Mouse (Mus musculus): Measurements from ENCODE around the gene Dgcr6.
"Not testable (repeated sequence)": the region's sequence is repeated elsewhere in the genome, so short reads cannot be mapped to it uniquely, and the experiment has no call there.

The Dgcr6 gene

DNA sequence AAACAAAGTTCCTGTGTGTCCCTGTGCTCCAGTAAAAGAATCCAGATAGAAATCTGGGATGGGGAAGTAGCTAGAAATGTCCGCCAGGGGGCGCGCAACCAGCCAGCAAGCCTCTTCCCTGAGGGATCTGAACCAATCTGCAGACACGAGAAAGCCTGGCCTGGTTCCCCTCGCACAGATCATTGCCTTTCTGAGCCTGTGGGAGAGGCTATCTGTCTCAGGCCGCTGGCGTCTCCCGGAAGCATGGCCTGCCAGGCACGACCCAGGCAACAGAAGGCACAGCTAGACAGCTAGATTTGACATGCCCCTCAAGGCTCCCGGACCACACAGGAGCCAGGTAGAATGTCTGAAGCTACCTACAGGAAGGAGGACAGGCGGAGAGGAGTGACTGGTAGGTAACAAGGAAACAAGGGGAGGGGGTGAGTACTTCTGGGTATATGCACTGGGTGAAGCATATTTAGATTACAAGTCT lies at the start of gene Dgcr6:
Gene Dgcr6, plus strand, starts transcription at position 130 of the 472 bp plus-strand sequence.
- peak; percentile 75 for DNase-seq (ENCODE audit: low read depth, low spot score)

DNA sequence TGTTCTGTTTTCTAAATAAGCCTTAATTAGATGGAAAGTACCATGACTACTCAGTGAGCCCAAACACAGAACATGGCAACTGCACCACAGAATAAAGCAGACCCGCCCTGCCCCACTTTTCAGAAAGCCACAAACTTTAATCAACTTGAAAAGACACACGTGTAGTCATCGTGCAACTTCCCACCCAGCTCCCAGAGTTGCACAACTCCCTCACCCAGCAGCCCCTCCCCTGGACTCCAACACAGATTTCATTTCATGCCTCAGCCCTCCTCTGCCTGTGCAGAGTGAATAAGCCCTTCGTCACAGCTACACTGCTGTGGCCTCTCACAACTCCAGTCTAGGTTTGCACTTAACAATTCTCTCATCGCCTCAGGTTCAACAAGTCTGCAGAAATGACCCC lies 48.1 kb upstream of the Dgcr6 start:
- no peak for DNase-seq (ENCODE audit: low read depth, low spot score)

GRCm38 (mm10) chr16:18007083-18007482 lies 45.6 kb upstream of the Dgcr6 start:
- DNase-seq (ENCODE audit: low read depth, low spot score), result no peak

- DNase-seq (ENCODE audit: low read depth, low spot score), result no peak
These were observed 41.6 kb upstream of the Dgcr6 start for GRCm38 (mm10) chr16:18011101-18011500.

DNA sequence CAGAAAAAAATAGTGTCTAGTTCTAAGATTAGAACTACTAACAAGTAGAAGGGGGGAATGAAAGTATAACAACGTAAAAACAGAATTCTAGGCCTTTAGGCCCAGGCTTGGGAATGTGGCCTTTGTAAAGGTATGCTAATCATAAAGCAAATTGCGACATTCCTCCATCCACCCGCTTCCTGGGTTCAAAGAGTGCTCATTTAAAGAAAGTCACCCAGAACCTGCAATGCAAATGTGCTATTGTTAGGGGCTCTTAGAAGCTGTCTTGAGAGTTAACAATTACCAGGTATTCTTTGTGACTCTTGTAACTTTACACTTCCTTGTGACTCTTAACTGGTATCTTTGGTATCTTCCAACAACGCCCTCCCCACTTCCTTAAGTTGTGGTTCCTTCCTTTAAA lies 36.2 kb upstream of the Dgcr6 start:
- not testable (repeated sequence) for DNase-seq (ENCODE audit: low read depth, low spot score)

GRCm38 (mm10) chr16:18022780-18023557 lies 29.7 kb upstream of the Dgcr6 start:
- DNase-seq (ENCODE audit: low read depth, low spot score), result no peak

DNA sequence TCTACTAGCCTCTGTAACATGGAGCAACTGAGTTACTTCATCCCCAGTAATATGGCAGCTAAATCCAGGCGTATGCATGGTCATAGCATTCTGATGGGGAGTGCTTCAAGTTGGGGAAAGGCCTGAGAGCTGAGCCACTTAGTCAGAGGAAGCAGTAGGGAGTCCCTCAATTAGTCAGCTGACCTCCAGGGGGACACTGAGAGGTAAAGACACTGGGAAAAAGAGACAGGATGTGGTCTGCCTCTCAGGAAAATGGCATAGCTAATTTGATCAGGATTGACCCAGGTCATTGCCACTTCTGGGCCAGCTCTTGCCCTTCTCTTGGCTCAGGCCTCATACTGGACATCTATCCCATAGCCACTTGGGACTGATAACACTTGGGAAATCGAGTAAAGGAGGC lies 25.3 kb upstream of the Dgcr6 start:
- no peak for DNase-seq (ENCODE audit: low read depth, low spot score)

GRCm38 (mm10) chr16:18031752-18032151 lies 20.9 kb upstream of the Dgcr6 start:
- no peak for DNase-seq (ENCODE audit: low read depth, low spot score)

DNA sequence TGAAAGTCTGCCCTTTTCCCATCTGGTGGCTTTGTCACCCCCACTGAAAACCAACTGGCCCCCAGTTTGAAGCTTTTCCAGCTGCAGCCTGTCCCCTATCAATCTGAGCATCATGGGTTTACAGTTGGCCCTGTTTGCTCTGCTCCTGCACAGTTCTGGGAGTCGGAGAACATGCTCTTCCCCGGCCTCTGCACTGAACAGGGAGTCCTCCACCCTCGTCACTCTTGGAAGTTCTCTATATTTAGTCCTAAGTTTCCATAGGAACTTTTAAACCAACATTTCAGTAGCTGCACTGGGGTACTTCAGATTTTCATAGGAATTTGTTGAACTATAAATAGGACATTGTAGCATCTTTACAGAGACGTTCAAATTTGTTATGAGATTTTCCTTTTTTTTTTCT lies 19.4 kb upstream of the Dgcr6 start:
- DNase-seq (ENCODE audit: low read depth, low spot score), result no peak

DNA sequence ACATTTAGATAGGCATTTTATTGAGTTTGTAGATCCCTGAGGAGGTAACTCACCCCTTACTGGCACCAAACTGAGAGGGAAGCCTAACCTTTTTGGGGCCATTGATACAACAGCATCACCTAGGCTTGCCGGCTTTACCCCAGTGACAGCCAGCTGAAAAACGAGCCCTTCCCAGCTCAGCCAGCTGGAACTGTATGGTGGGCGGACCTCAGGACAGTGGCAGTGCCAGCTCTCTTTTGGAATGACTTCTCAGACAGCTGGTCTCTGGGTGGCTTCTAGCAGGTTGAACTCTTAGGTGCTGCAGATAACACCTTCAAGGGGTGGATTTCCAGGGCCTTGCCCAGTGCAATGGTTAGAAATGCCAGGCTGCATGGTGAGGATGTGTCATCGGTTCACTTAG lies 18.4 kb upstream of the Dgcr6 start:
- no peak for DNase-seq (ENCODE audit: low read depth, low spot score)

GRCm38 (mm10) chr16:18036425-18036955 lies 16.2 kb upstream of the Dgcr6 start:
- no peak for DNase-seq (ENCODE audit: low read depth, low spot score)

- no peak for DNase-seq (ENCODE audit: low read depth, low spot score)
These were observed 15.6 kb upstream of the Dgcr6 start for GRCm38 (mm10) chr16:18037025-18037424.

DNA sequence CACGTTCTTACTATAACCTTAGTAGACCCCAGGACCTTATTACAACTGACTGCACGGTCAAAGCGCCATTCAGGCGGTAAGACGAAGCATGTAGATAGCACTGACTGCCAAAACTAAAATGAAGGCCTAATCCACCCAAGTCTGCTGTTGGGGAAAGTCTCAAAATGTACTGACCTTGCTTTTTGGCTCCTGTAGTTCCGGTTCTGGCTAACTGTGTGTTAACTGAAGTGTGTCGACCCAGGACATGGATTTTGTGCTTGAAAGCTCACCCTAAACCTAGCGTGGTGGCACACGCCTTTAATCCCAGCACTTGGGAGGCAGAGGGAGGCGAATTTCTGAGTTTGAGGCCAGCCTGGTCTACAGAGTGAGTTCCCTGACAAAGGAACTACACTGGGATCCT lies 7.7 kb upstream of the Dgcr6 start:
- DNase-seq (ENCODE audit: low read depth, low spot score), result no peak

DNA sequence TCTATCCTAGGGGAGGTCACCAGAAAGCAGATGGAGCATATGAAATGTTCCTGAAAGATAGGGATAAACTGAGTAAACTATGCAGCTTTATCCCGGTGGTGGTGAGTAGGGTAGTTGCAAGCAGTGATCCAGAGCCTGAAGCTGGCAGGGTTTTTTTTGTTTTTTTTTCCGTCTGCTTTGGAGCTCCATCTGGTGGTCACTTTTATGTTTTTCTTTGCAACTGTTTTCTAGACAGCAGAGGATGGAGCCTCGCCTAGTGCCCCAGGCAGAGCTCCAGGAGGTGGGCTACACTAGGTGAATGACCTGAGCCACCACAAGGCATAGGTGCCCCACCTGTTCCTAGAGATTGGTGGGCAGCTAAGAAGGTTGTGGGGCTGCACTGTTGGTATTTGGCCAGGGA lies 5.0 kb upstream of the Dgcr6 start:
- peak; percentile 51 for DNase-seq (ENCODE audit: low read depth, low spot score)

DNA sequence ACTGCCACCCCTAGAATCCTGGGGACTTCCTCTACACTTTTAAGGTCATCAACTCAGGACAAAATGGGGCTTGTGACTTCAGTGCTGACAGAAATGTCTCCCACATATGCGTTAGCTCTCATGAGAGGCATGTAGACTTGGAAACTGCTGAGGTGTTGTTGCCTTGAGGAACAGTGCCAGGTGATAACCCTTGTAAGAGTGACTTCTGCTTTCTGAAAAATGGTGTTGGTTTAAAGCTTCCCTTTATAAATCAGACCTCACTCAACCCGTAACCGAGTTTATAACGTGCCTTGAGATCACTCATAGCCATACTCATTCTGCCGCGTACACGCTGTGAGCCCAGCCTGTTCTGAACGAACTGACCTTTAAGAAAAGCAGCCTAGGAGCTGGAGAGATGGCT lies 4.6 kb upstream of the Dgcr6 start:
- DNase-seq (ENCODE audit: low read depth, low spot score), result no peak

- no peak for DNase-seq (ENCODE audit: low read depth, low spot score)
These were observed 338 bp upstream of the Dgcr6 start for GRCm38 (mm10) chr16:18052322-18052721.

DNA sequence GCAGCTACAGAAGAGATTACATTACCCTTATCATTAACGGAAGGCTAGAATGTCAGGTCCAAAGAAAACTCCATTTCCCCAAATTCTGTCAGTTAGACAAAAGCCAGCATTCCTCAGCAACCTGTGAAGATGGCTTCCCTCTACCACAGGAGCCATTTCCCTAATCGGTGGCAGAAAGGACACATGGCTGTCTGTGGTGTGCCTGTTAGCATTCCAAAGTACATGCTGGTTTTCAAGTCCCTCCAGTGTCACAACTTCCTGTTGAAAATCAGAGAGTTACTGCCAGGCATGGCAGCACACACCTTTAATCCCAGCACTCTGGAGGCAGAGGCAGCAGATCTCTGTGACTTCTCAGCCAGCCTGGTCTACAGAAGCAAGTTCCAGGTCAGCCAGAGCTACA lies 3.6 kb downstream of the Dgcr6 start:
- no peak for DNase-seq (ENCODE audit: low read depth, low spot score)

DNA sequence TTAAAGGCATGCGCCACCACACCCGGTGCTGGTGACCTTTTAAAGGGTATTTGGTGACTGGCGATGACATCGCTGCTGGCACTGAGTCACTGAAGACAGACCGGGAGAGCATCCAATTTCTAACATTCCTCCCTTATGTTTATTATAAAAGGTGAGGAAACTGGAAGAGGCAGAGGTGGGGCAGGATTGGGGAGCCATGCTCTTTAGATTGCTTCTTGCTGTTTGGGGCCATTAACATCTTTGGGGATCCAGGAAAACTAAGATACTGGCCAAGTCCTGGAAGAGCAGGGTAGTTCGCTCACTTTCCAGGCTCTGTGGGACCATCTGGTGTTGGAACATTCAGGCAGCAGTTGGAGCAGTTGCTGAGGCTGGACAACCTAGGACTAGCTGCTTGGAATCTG lies 5.7 kb downstream of the Dgcr6 start:
- DNase-seq (ENCODE audit: low read depth, low spot score), result no peak

GRCm38 (mm10) chr16:18059243-18059642 lies 6.6 kb downstream of the Dgcr6 start:
- DNase-seq (ENCODE audit: low read depth, low spot score), result no peak

- DNase-seq (ENCODE audit: low read depth, low spot score), result no peak
These were observed 8.5 kb downstream of the Dgcr6 start for GRCm38 (mm10) chr16:18061201-18061600.

DNA sequence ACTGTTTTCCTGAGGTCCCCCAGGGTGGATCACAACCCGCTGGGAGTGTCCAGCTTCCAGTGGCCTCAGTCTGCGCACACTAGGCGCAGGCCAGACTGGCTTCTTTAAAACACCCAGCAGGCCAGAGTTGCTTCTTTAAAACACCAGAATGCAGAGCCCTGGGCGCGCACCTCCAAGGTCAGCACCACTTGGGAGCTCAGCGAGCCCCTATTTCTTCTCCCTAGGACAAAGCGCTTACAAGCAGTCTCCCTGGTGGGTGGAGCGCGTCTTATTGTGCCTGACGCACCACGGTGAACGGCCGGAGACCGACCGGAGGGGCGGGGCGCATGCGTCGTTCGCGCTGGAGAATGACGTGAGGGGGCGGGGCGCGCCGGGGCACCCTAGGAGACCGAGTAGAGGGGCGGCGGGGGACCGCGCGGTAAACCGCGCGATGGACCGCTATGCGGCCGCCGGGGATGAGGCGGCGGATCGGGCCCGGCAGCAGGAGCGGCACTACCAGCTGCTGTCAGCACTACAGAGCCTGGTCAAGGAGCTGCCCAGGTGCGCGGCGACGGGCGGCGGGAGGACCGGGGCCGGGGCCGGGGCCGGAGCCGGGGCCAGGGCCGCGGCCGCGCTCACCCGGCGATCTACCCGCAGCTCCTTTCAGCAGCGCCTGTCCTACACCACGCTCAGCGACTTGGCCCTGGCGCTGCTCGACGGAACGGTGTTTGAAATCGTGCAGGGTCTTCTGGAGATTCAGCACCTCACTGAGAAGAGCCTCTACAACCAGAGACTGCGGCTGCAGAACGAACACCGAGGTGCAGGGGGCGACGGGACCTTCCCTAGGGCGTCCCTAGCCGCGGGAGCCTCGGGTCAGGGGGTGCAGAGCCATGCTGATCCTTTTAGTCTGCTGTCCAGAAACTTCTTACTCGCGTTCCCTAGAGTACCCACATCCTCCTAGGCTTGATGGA lies 13.7 kb downstream of the Dgcr6 start:
- DNase-seq (ENCODE audit: low read depth, low spot score), result peak; percentile 89

DNA sequence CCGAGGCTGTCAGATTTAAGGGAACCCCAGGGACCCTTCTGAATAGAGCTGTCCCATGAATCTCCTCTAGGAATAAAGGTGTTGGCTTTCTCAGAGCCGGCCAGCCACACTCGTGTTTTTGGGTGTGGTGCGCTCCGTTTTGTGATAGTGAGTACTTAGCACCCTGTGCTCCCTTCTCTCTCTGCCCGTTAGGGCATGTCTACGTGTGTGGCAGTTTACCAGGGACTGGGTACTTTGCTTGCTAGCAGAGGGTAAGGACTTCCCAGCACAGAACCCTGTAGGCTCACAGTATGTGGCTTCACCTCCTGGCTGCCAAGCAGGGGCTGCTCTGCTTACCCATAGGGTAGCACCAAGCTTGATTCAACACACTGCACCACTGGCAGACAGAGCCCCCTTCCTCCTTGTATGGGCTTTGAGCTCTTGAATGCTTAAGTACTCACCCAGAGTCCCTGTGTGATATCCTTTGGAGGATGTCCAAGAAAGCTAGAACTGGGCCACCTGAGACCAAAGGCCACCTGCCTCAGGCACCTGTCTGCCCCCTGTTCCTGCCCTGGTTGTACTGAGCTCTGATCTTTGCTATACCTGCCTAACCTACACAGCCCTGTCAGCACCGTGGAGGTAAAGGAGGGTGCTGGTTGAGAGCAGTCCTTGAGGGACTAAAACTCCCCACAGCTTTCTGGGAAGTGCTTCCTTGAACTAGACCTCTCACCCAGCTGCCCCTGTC lies 16.2 kb downstream of the Dgcr6 start:
- no peak for DNase-seq (ENCODE audit: low read depth, low spot score)
